Mouse (Mus musculus): ENCODE results near the gene Flt3. TPM values are rescaled to one million over a fixed set of nuclear protein-coding genes. Genes with fewer than 3 reads are reported as not detected.

Flt3 gene
- total and polyA plus RNA-seq, 3 experiments, result 0.76 to 3.3 (median 2.3) TPM

- TF ChIP-seq CHD1 (IDR thresholded peaks at IDR 0.05; ENCODE audit: low read depth, low read length) (no peak), MYC (IDR thresholded peaks at IDR 0.05; ENCODE audit: low read depth, low read length) (no peak), CTCF (conservative IDR thresholded peaks at IDR 0.05 in 1 of 2, IDR thresholded peaks at IDR 0.05 in 1 of 2; ENCODE audit: low read depth in 2 of 2, low read length in 2 of 2) (peak in 1 of 2 experiments; percentile 39; a peak in 2 of 4 replicates), UBTF (IDR thresholded peaks at IDR 0.05; ENCODE audit: low read depth, low read length) (no peak)
- in situ Hi-C loops (cut with MboI; ENCODE audit: low pct_ligation_motif_present, low pct_unique_long_range_greater_than_20kb, low sequenced_read_pairs), result no loop called here
- H3K4me1 ChIP-seq (ENCODE audit: control insufficient read depth in 1 of 2, insufficient read depth in 2 of 2), result peaks cover 0 to 7% of the 10 kb centered on the region in 2 experiments; a peak in 1 of 4 replicates
- H3K4me2 ChIP-seq (ENCODE audit: insufficient read depth, low read depth, poor library complexity, severe bottlenecking), result 0 out of 2 replicates have a peak overlapping the region, but pooled peaks have one; percentile 32
- H3K27ac ChIP-seq (ENCODE audit: insufficient read depth, low read depth), result no peak overlapping the region
- no peaks in the 10 kb centered on the region for H3K9me3 ChIP-seq (replicated peaks; ENCODE audit: low read length)
- no peak overlapping the region for H3K9ac ChIP-seq (ENCODE audit: insufficient read depth, low read depth)
- dilution Hi-C loops (cut with MboI; ENCODE audit: extremely low pct_ligation_motif_present, extremely low pct_unique_long_range_greater_than_20kb, low sequenced_read_pairs), result no loop called here
- no peaks in the 10 kb centered on the region for H3K79me2 ChIP-seq (replicated peaks; ENCODE audit: control insufficient read depth, extremely low read depth, insufficient read depth, poor library complexity, severe bottlenecking)
- no peaks in the 10 kb centered on the region for H3K36me3 ChIP-seq (replicated peaks in 1 of 2; ENCODE audit: control insufficient read depth in 1 of 2, insufficient read depth in 1 of 2, low read length in 1 of 2)
- peak; percentile 17 for DNase-seq (ENCODE audit: extremely low read depth)
- no peak overlapping the region for H3K4me3 ChIP-seq (replicated peaks in 1 of 3; ENCODE audit: low read depth in 2 of 3, low read length in 2 of 3, poor library complexity in 1 of 3)
- H3K27me3 ChIP-seq (replicated peaks), result peaks cover 14% of the 10 kb centered on the region
Observed at GRCm38 (mm10) chr5:147284365-147284764, 115.9 kb downstream of the Flt3 start.

Other genes with a start within 250 kb of the Flt3 start
- gene Gsx1, start 211.8 kb downstream of the Flt3 start, total RNA-seq (2012; rRNA removed), result not detected in 2 replicates
- not detected in 2 replicates for gene Gsx1, start 211.8 kb downstream of the Flt3 start, total RNA-seq (2014; rRNA removed)
- gene Gsx1, start 211.8 kb downstream of the Flt3 start, polyA plus RNA-seq (2012; ENCODE audit: insufficient read length, low read depth), result not detected in 2 replicates
- gene Pdx1, start 130.5 kb downstream of the Flt3 start, total RNA-seq (2012; rRNA removed), result not detected in 2 replicates
- not detected in 2 replicates for gene Pdx1, start 130.5 kb downstream of the Flt3 start, total RNA-seq (2014; rRNA removed)
- not detected in 2 replicates for gene Pdx1, start 130.5 kb downstream of the Flt3 start, polyA plus RNA-seq (2012; ENCODE audit: insufficient read length, low read depth)
- not detected in 2 replicates for gene Cdx2, start 93.2 kb downstream of the Flt3 start, total RNA-seq (2012; rRNA removed)
- gene Cdx2, start 93.2 kb downstream of the Flt3 start, total RNA-seq (2014; rRNA removed), result not detected in 2 replicates
- gene Cdx2, start 93.2 kb downstream of the Flt3 start, polyA plus RNA-seq (2012; ENCODE audit: insufficient read length, low read depth), result not detected in 2 replicates
- gene Urad, start 78.0 kb downstream of the Flt3 start, total RNA-seq (2012; rRNA removed), result not detected in 2 replicates
- gene Urad, start 78.0 kb downstream of the Flt3 start, total RNA-seq (2014; rRNA removed), result not detected in 2 replicates
- not detected in 2 replicates for gene Urad, start 78.0 kb downstream of the Flt3 start, polyA plus RNA-seq (2012; ENCODE audit: insufficient read length, low read depth)
- gene Pan3, start 29.7 kb upstream of the Flt3 start, total RNA-seq (2012; rRNA removed), result 40.2 and 42.9 TPM in 2 replicates
- gene Pan3, start 29.7 kb upstream of the Flt3 start, total RNA-seq (2014; rRNA removed), result 43.5 and 47.2 TPM in 2 replicates
- 24.4 and 37.6 TPM in 2 replicates for gene Pan3, start 29.7 kb upstream of the Flt3 start, polyA plus RNA-seq (2012; ENCODE audit: insufficient read length, low read depth)